Mouse (Mus musculus): Measurements from ENCODE around the gene Ugt1a10.
"Not testable (repeated sequence)": the region's sequence is repeated elsewhere in the genome, so short reads cannot be mapped to it uniquely, and the experiment has no call there.

GRCm38 (mm10) chr1:88066472-88067102 is 11.4 kb downstream of the Ugt1a10 start:
- TF ChIP-seq CTCF (IDR thresholded peaks at IDR 0.05; ENCODE audit: borderline replicate concordance, insufficient read depth, low read depth, low read length); POLR2A (IDR thresholded peaks at IDR 0.05; ENCODE audit: borderline replicate concordance, insufficient read depth, low read length): not testable (repeated sequence)

Data from cerebellum, adult 2 months (tissue).